8 mouse cellular contexts compared by ENCODE assay signal in genomic region chr14:54494234-54494633, GRCm38 (mm10). TPM values are rescaled to one million over a fixed set of nuclear protein-coding genes. Genes with fewer than 3 reads are reported as not detected.
A peak's percentile ranks its signal among the peaks of the same experiment; 100 is the strongest.
DNase-seq lines count a peak whose midpoint lies in the region; ATAC-seq lines count a peak whose summit lies in the region.

No protein-coding gene starts in this region.

- ATAC-seq in forebrain, embryonic 13.5 days = peak; percentile 58; the same call in 1 of the 2 replicates
- ATAC-seq in inflammation-experienced regulatory T-cells, adult 6 months = peak; percentile 65
- ATAC-seq in liver, embryonic 11.5 days (replicated peaks; ENCODE audit: low FRiP score) = 0 out of 2 replicates have a peak, but pooled peaks have one; percentile 36
- 0 out of 2 replicates have a peak, but pooled peaks have one; percentile 56 for ATAC-seq in neural tube, embryonic 13.5 days (ENCODE audit: low read depth)

- peak; percentile 56 to 62 for DNase-seq in urinary bladder, postnatal 36 days (ENCODE audit: low spot score in 2 of 2)
- DNase-seq in urinary bladder, adult 2 months (ENCODE audit: low spot score) = no peak
- peak; percentile 51 for DNase-seq in c-Kit-negative CD71-positive TER-119-positive erythroid progenitor cells, embryonic 14.5 days (ENCODE audit: low read depth, low spot score)
- peak; percentile 49 for DNase-seq in liver, embryonic 11.5 days (ENCODE audit: low spot score)
- DNase-seq in thymus, postnatal 14 days = peak; percentile 80

- H3K9me3 ChIP-seq in forebrain, embryonic 13.5 days (replicated peaks) = no peaks in the 10 kb centered on the region
- no peaks in the 10 kb centered on the region for H3K9me3 ChIP-seq in liver, embryonic 11.5 days (ENCODE audit: control insufficient read depth, low read length)
- H3K9me3 ChIP-seq in neural tube, embryonic 13.5 days = no peaks in the 10 kb centered on the region

- no peaks in the 10 kb centered on the region for H3K27me3 ChIP-seq in forebrain, embryonic 13.5 days
- no peaks in the 10 kb centered on the region for H3K27me3 ChIP-seq in liver, embryonic 11.5 days (replicated peaks; ENCODE audit: control insufficient read depth, insufficient read depth, low read length)
- no peaks in the 10 kb centered on the region for H3K27me3 ChIP-seq in neural tube, embryonic 13.5 days

- no peak overlapping the region for H3K4me3 ChIP-seq in forebrain, embryonic 13.5 days
- H3K4me3 ChIP-seq in liver, embryonic 11.5 days (ENCODE audit: low read depth, low read length) = no peak overlapping the region
- H3K4me3 ChIP-seq in neural tube, embryonic 13.5 days = no peak overlapping the region

- H3K4me2 ChIP-seq in forebrain, embryonic 13.5 days = no peak overlapping the region
- no peak overlapping the region for H3K4me2 ChIP-seq in liver, embryonic 11.5 days
- no peak overlapping the region for H3K4me2 ChIP-seq in neural tube, embryonic 13.5 days

- no peaks in the 10 kb centered on the region for H3K4me1 ChIP-seq in forebrain, embryonic 13.5 days
- no peaks in the 10 kb centered on the region for H3K4me1 ChIP-seq in liver, embryonic 11.5 days (replicated peaks; ENCODE audit: control insufficient read depth, insufficient read depth, low read length)
- H3K4me1 ChIP-seq in neural tube, embryonic 13.5 days (replicated peaks) = no peaks in the 10 kb centered on the region

- WGBS in forebrain, embryonic 13.5 days = 5% methylated on average over 3 of the region's 3 CpGs
- WGBS in liver, embryonic 11.5 days = 4% methylated on average over 3 of the region's 3 CpGs
- WGBS in neural tube, embryonic 13.5 days = 4% methylated on average over 3 of the region's 3 CpGs

- H3K27ac ChIP-seq in forebrain, embryonic 13.5 days = no peak overlapping the region
- H3K27ac ChIP-seq in liver, embryonic 11.5 days (ENCODE audit: low read depth, low read length) = no peak overlapping the region
- H3K27ac ChIP-seq in neural tube, embryonic 13.5 days (replicated peaks) = no peak overlapping the region

- H3K9ac ChIP-seq in forebrain, embryonic 13.5 days = no peak overlapping the region
- H3K9ac ChIP-seq in liver, embryonic 11.5 days (ENCODE audit: low read depth, low read length) = no peak overlapping the region
- H3K9ac ChIP-seq in neural tube, embryonic 13.5 days = no peak overlapping the region

- no peaks in the 10 kb centered on the region for H3K36me3 ChIP-seq in forebrain, embryonic 13.5 days (ENCODE audit: poor library complexity, severe bottlenecking)
- H3K36me3 ChIP-seq in liver, embryonic 11.5 days (ENCODE audit: control insufficient read depth, insufficient read depth, low read length) = no peaks in the 10 kb centered on the region
- H3K36me3 ChIP-seq in neural tube, embryonic 13.5 days = no peaks in the 10 kb centered on the region

RNA-seq across cellular contexts. Expression of gene Rem2, which starts 18.3 kb away (rescaled TPM):
- polyA plus RNA-seq in urinary bladder, adult 2 months (2012; rRNA removed) = 0.28 and 0.32 TPM in 2 replicates
- 24.2 and 24.4 TPM in 2 replicates for polyA plus RNA-seq in forebrain, embryonic 13.5 days (2015; fragmentation: Nextera tagmentation; extraction: Ambion mirVana)
- polyA plus RNA-seq in inflammation-experienced regulatory T-cells, adult 6 months (2017; shearing (Covaris generic)) = under 1 TPM; 0.50 to 0.58 (median 0.57) TPM
- polyA plus RNA-seq in liver, embryonic 11.5 days (2014; fragmentation: Nextera tagmentation; extraction: Ambion mirVana) = 0.29 and 0.78 TPM in 2 replicates
- polyA plus RNA-seq in neural tube, embryonic 13.5 days (2015; fragmentation: Nextera tagmentation; extraction: Ambion mirVana) = 47.8 and 51.3 TPM in 2 replicates

RNA-seq across cellular contexts. Expression of gene Prmt5, which starts 23.1 kb away (rescaled TPM):
- polyA plus RNA-seq in urinary bladder, adult 2 months (2012; rRNA removed) = 38.1 and 40.2 TPM in 2 replicates
- polyA plus RNA-seq in forebrain, embryonic 13.5 days (2015; fragmentation: Nextera tagmentation; extraction: Ambion mirVana) = 107 and 113 TPM in 2 replicates
- polyA plus RNA-seq in inflammation-experienced regulatory T-cells, adult 6 months (2017; shearing (Covaris generic)) = 10 to 100 TPM; 27.9 to 47.0 (median 36.6) TPM
- polyA plus RNA-seq in liver, embryonic 11.5 days (2014; fragmentation: Nextera tagmentation; extraction: Ambion mirVana) = 98.0 and 108 TPM in 2 replicates
- polyA plus RNA-seq in neural tube, embryonic 13.5 days (2015; fragmentation: Nextera tagmentation; extraction: Ambion mirVana) = 91.6 and 95.0 TPM in 2 replicates

RNA-seq across cellular contexts. Expression of gene Lrp10, which starts 30.3 kb away (rescaled TPM):
- 81.0 and 93.8 TPM in 2 replicates for polyA plus RNA-seq in urinary bladder, adult 2 months (2012; rRNA removed)
- polyA plus RNA-seq in forebrain, embryonic 13.5 days (2015; fragmentation: Nextera tagmentation; extraction: Ambion mirVana) = 19.9 and 24.4 TPM in 2 replicates
- polyA plus RNA-seq in inflammation-experienced regulatory T-cells, adult 6 months (2017; shearing (Covaris generic)) = 10 to 100 TPM; 52.5 to 66.4 (median 63.3) TPM
- 38.6 and 41.3 TPM in 2 replicates for polyA plus RNA-seq in liver, embryonic 11.5 days (2014; fragmentation: Nextera tagmentation; extraction: Ambion mirVana)
- 30.1 and 32.7 TPM in 2 replicates for polyA plus RNA-seq in neural tube, embryonic 13.5 days (2015; fragmentation: Nextera tagmentation; extraction: Ambion mirVana)

Comparison
In these comparisons a context has a peak if more than half of its experiments do, and no peak if none do; other contexts are left out.
1. RNA of gene Rem2, which starts 18.3 kb away (polyA plus RNA-seq): 47.8 to 51.3 TPM in neural tube, embryonic 13.5 days and 24.2 to 24.4 TPM in forebrain, embryonic 13.5 days; 0.50 to 0.58 TPM in inflammation-experienced regulatory T-cells, adult 6 months, 0.28 to 0.32 TPM in urinary bladder, adult 2 months and 0.29 to 0.78 TPM in liver, embryonic 11.5 days; every median in the first group is over 10 times any median in the second.
2. Peak in every context shown above with its lines, with median percentiles within 50 percentile points of each other: ATAC-seq.